Mouse (Mus musculus): ENCODE measurements around the gene Pcdh17. TPM values are rescaled to one million over a fixed set of nuclear protein-coding genes. Genes with fewer than 3 reads are reported as not detected.

The Pcdh17 gene
- total RNA-seq, 2 experiments from 2014 or later = 0.62 to 0.87 TPM

DNA sequence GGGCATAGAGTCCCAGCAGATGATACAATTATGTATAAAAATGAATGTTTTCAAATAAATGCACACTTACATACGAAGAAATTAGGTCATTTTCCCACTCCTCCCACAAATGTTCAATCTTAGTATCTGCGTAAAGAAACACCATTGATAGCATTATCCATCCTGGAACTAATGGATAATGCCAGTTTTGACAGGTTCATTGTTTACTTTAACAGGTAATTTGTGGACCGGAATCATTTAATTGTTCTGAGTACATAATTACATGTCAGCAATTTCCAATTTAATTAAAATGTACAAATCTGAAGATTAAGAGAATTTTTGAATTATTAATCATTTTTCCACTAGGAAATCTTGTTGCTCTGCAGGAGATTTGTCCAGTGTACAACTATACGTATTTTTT, 33.5 kb downstream of the Pcdh17 start:
- intact Hi-C loops (cut with DNase I) = no loop called here
- DNase-seq = no peak

DNA sequence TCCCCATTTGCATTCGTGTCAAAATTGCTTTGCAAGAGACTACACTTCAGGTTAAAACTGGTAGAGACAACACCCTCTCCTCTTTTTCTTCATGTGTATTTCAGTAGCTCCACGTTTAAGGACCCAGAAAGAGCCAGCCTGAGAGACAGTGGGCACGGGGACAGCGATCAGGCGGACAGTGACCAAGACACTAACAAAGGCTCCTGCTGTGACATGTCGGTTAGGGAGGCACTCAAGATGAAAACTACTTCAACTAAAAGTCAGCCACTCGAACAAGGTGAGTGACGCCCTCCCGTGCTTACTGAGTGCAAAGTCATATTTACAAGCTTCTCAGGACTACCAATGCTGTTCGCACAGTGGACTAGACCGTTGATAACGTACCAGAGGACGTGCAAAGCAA, 34.0 kb downstream of the Pcdh17 start:
- no peak for DNase-seq
- intact Hi-C loops (cut with DNase I) = no loop called here

DNA sequence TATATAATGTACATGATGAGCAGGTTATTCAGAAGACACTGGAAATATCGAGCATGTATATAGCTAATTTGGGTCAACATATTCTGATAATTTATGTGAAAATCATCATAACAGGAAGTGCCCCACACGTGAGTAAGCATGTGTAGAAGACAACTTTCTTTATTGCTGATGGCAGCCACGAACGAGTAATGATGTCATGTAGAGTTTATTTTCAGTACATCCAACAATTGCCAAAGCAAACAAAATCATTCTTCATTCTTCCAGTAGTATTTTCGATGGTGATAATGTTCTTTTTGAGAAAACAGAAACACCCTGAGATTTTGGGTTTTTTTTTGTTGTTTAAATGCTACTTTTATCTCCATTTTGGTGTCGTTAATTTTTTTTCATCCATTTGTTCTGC, 37.2 kb downstream of the Pcdh17 start:
- DNase-seq = no peak
- intact Hi-C loops (cut with DNase I) = no loop called here

DNA sequence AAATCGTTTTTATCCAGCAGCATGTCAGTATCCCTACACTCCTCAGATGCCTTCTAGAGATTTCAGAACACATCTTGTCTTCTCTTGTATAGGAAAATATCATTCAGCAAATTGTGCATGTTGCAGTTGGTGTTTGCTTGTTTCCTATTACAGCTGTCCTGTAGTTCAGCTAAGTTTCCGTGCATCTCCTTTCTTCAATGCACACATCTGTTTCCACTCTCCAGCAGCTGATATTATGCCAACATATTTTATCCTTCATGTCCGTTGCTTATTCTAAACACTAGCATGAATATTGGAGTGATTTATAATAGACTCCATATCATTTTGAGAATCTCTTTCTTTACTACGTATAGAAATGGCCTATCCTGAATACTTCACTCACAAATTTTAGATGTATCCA, 41.0 kb downstream of the Pcdh17 start:
- no peak for DNase-seq
- intact Hi-C loops (cut with DNase I) = no loop called here

DNA sequence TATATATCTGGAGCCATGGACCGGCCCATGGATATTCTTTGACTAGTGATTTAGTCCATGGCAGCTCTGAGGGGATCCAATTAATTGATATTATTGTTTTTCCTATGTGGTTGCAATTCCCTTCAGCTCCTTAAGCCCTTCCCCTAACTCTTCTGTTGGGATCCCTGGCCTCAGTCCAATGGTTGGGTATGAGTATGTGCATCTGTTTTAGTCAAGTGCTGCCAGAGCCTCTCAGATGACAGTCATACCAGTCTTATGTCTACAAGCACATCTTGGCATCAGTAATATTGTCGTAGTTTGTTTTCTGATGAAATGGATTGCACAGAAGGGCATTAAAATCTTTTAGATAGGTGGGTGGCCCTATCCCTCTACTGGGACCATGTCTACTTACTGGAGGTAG, 67.6 kb downstream of the Pcdh17 start:
- no peak for DNase-seq
- intact Hi-C loops (cut with DNase I) = no loop called here

DNA sequence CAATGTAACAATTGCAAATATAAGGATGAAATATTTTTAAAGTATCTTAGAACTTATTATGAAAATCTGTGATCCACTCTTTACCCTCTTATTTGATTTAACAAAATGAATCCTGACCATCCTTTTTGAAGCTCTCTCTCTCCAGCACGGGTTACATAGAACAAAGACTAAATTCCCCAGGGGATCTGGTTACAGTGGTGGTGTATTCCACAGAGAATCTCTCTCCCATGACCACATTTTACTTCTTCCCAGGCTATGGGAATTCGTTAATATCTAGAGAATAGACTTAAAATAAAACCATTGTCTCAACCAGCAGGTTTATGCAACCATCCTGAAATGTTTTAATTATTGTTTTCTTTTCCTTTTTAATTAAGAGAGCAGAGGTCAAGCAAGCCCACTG, 89.0 kb downstream of the Pcdh17 start:
- intact Hi-C loops (cut with DNase I) = no loop called here
- no peak for DNase-seq

DNA sequence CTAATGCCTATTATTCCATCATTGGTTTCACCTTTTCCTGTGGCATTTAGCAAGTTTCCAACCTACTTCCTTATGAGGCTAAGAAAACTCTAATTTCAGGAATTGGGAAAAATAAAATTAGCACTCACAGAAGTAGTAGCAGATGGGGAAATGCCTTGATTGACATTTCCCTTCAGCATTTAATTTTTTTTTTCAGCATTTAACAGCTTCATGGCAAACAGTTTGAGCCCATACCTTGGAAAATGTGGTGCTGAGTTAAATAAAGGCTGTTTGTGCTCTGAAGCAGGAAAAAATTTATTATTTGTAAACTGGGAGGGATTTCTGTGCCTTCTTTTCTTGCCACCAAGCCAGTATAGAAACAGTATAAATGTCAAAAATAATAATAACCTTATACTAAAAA, 91.9 kb downstream of the Pcdh17 start:
- intact Hi-C loops (cut with DNase I) = no loop called here
- no peak for DNase-seq

DNA sequence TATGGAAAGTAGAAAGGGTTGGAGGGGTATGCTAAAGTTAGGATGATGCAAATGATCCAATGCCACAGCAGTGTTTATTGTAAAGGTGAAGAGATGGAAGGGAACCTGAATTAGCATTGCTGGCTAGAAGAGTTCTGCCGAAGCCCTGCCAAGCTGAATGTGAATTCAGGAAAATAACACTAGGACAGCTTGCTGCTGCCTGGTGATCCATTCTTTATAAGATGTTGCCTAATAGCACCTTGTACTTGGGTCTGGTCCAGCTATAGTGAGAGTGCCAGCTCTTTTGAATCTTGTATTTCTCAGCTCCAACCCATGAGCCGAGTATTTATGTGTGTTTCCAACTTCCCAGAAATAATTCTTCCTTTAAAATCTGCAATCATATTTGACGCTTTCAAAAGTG, 98.5 kb downstream of the Pcdh17 start:
- intact Hi-C loops (cut with DNase I) = no loop called here

DNA sequence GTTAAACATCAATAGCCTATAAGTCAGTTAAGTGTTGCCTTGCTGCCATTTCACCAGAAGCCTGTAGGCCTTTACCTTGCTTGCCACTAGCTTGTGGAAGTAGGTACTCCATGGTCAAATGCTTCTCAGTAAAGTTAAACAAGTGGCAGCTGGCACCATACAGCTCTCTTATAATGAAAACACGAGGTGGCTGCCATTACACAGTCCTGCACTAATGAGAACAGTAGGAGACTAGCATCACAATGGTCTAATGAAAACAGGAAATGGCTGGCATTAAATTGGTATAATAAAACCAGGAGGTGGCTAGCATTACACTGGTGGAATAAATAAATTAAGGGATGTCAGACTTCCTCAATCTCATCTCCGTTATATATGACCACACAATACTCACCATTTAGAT, 102.6 kb downstream of the Pcdh17 start:
- DNase-seq = no peak
- intact Hi-C loops (cut with DNase I) = no loop called here

More for the DNA sequence above, 98.5 kb downstream of the Pcdh17 start:
- DNase-seq = no peak

DNA sequence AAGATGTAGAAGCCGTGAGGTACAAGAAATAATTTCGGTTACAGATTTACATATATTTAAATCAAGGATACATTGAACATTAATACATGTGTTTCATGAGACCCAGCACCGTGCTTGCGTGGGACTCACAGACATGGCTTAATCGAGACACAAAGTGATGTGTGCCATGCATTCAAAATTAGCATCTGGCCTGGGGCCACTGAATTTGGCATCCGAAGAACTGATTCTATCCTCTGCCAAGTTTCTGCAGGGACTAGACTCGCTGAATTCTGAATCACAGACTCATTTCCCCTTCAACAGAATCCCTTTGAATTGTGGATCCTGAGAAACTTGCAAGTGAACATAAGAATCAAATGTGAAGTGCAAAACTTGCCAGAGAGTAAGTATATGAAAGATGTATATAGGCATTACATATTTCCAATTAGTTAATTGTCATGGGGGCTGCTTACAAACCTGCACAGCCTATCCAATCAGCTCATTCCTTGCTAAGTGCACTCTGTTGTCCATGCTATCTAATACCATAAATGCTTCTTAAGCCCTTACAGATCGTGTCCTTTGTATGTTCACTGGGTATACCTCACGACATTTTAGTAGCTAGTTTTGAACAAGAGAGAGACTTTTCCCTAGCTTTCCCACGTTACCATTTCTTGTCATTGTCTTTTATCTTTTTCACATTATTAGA, 104.3 kb downstream of the Pcdh17 start:
- intact Hi-C loops (cut with DNase I) = no loop called here
- DNase-seq = no peak

DNA sequence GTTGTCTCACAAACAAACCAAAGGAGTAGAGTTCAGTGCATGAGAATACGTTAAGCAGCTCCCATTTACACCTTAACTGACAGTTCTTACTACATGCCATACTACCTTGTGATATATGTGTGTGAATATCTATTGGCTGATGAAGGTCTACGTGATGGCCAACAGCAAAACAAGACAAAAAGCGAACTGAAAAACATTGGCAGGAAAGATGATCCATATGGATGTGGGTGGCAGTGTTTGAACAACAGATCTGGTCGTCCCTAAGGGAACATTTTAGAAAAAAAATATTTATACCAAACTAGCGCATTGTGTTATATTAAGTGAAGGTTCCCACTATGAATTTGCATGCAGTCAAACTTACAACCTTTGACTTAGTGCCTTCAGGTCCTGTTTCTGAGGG, 108.2 kb downstream of the Pcdh17 start:
- DNase-seq = no peak
- intact Hi-C loops (cut with DNase I) = no loop called here

DNA sequence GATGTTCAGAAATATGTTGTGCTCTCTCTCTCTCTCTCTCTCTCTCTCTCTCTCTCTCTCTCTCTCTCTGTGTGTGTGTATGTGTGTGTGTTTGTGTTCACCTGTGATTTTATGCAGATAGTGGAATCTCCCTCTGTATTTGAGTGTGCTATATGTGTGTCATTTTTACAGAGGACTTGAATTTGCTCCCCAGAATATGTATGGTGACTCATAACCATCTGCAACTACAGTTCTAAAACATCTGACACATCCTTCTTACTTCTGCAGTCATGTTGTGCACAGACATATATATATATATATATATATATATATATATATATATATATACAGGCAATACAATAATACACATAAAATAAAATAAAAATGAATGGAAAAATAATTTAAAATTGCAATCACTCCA, 127.7 kb downstream of the Pcdh17 start:
- DNase-seq = no peak
- intact Hi-C loops (cut with DNase I) = no loop called here

All from gastrocnemius, postnatal 36 days (tissue).